Mouse (Mus musculus): ENCODE measurements around the gene Vwa8. TPM values are rescaled to one million over a fixed set of nuclear protein-coding genes. Genes with fewer than 3 reads are reported as not detected.

The Vwa8 gene
- 10 to 100 TPM; 11.9 to 12.5 TPM for total RNA-seq (2023)

DNA sequence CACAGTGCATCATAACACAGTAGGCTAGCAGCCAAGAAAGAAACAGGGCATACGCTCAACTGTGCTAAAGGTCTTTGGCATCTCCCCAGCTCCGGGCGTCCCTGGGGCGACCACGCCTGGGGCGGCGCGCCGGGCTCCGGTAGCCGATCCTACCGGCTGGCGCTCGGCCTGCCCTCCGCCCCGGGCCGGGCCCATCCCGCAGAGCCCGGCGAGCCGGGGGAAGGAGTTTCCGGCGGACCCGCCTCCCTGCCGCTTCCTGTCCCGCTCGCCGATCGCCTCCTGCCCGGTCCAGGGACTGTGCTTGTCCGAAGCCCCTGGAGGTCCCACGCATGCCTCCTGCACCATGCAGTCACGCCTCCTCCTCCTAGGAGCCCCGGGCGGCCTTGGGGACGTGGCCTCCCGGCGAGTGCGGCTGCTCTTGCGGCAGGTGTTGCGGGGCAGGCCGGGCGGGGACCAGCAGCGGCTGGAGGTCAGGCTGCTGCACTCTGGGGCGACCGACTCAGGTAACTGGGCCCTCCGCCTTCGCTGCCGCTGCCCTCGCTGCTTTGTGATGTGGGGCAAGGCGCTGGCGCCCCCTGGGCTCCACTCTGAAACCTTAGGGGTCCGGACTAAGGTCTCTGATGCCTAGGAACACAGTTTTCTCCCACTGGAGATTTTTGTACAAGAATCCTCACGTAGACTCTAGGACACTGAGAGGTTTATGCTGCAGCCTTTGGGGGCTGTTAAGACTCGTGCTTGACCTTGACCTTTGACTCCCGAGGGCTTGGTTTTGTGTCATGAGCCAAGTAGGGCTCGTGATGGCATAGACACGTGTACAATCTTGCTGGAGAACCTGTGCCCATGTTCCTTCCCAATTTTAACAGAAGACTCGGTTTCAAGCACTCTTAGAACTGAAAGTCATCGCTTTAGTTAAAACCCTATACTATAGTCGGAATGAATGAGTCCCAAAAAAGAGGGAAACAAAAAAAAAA, at the start of gene Vwa8:
Gene Vwa8 (plus strand): TSS at position 112 of the 971 bp plus-strand sequence.

Other genes starting within 250 kb of the Vwa8 start
- gene Dgkh, start 116.3 kb upstream of the Vwa8 start, total RNA-seq (2023) = 10 to 100 TPM; 23.8 to 24.0 TPM

All from monocyte, adult 59 days (primary cell).